Mouse (Mus musculus) midbrain, postnatal 0 days (tissue): ENCODE data around the gene Tasp1. TPM values are rescaled to one million over a fixed set of nuclear protein-coding genes. Genes with fewer than 3 reads are reported as not detected.

Source experiments
- ATAC-seq: fragments of 200-750 bp; cut with Nextera tagmentation; 2 replicates; pipeline ENCODE4 v1.8.0; 2017; ENCODE audit warnings: moderate number of reproducible peaks, mild to moderate bottlenecking, moderate TSS enrichment, moderate library complexity; ENCODE audit not compliant: low FRiP score
- DNase-seq: peaks from one replicate; pipeline ENCODE4 v3.0.0-alpha.2; 2015; ENCODE audit warnings: low spot score
- H3K27ac ChIP-seq: fragments of 300-500 bp; sonication (generic); 2 replicates; pipeline ENCODE4 v1.5.1; 2014; ENCODE audit warnings: low read depth, mild to moderate bottlenecking, low read length, mixed read lengths
- H3K27me3 ChIP-seq: fragments of 300-500 bp; sonication (generic); 2 replicates; pipeline ENCODE4 v1.6.1; 2014; ENCODE audit warnings: low read length, control low read depth, mixed read lengths; ENCODE audit not compliant: insufficient read depth
- H3K36me3 ChIP-seq: fragments of 300-500 bp; sonication (generic); 2 replicates; pipeline ENCODE4 v1.6.1; 2014; ENCODE audit warnings: low read length, control low read depth, mixed read lengths; ENCODE audit not compliant: insufficient read depth
- H3K4me1 ChIP-seq: fragments of 300-500 bp; sonication (generic); 2 replicates; pipeline ENCODE4 v1.6.1; 2014; ENCODE audit warnings: mild to moderate bottlenecking, control low read depth, antibody characterized with exemption, low read length, mixed read lengths; ENCODE audit not compliant: insufficient read depth
- H3K4me2 ChIP-seq: fragments of 300-500 bp; sonication (generic); 2 replicates; pipeline ENCODE4 v1.6.1; 2014; ENCODE audit warnings: low read depth, mild to moderate bottlenecking, low read length, mixed read lengths; ENCODE audit not compliant: poor library complexity, severe bottlenecking
- H3K4me3 ChIP-seq: fragments of 300-500 bp; sonication (generic); 2 replicates; pipeline ENCODE4 v1.5.1; 2014; ENCODE audit warnings: low read depth, mild to moderate bottlenecking, low read length, moderate library complexity
- H3K9ac ChIP-seq: fragments of 300-500 bp; sonication (generic); replicated peaks from 2 replicates; pipeline ENCODE4 v1.6.1; 2014; ENCODE audit warnings: mild to moderate bottlenecking, low read length, moderate library complexity, mixed read lengths; ENCODE audit not compliant: poor library complexity, severe bottlenecking
- H3K9me3 ChIP-seq: fragments of 300-500 bp; sonication (generic); 2 replicates; pipeline ENCODE4 v1.6.1; 2016; ENCODE audit warnings: low read length, control low read depth
- CTCF ChIP-seq: IDR thresholded peaks from 2 replicates; pipeline ENCODE4 v1.5.1; 2016; ENCODE audit warnings: antibody characterized with exemption, mild to moderate bottlenecking
- WGBS: fragments of 180-500 bp; shearing (Covaris S2); extraction: QIAGEN DNeasy Blood & Tissue Kit; methylation state at CpG from one replicate; pipeline ENCODE4 v1.1.7; 2014; 5-methylcytosine and 5-hydroxymethylcytosine counted together
- polyA plus RNA-seq: library from polyadenylated mRNA; unstranded; fragments of >200 nt; fragmentation: Nextera tagmentation; extraction: Ambion mirVana; gene quantifications from 2 replicates; pipeline ENCODE4 v1.2.1, GENCODE M21; 2015
- total RNA-seq: library from RNA; depleted of rRNA; stranded (reverse); fragments of >200 nt; gene quantifications from 2 replicates; pipeline ENCODE4 v1.2.3, GENCODE M21; 2014

Gene Tasp1
- total and polyA plus RNA-seq, 2 experiments from 2014 or later, result 15.2 to 23.1 TPM

- H3K27ac ChIP-seq, result peak overlapping the region; percentile 93; the same call in 1 of the 2 replicates
- no peak for ATAC-seq
Observed at GRCm38 (mm10) chr2:140065676-140066075, 929 bp downstream of the Tasp1 start.

GRCm38 (mm10) chr2:140061481-140061880 is 5.1 kb downstream of the Tasp1 start:
- Histone ChIP-seq H3K9ac (no peak overlapping the region), H3K4me1 (no peaks in the 10 kb centered on the region), H3K9me3 (no peaks in the 10 kb centered on the region), H3K27ac (no peak overlapping the region), H3K27me3 (no peaks in the 10 kb centered on the region), H3K4me3 (no peak overlapping the region), H3K4me2 (no peak overlapping the region), H3K36me3 (no peaks in the 10 kb centered on the region)
- 74% methylated on average over 3 of the region's 3 CpGs for WGBS
- no peak for ATAC-seq
- DNase-seq, result no peak
- no peak for TF ChIP-seq CTCF

More at GRCm38 (mm10) chr2:140065676-140066075, 929 bp downstream of the Tasp1 start:
- Histone ChIP-seq H3K4me3 (peak overlapping the region; percentile 92), H3K9ac (peak overlapping the region; percentile 85), H3K9me3 (no peaks in the 10 kb centered on the region), H3K4me1 (no peaks in the 10 kb centered on the region), H3K4me2 (peak overlapping the region; percentile 74), H3K36me3 (no peaks in the 10 kb centered on the region), H3K27me3 (no peaks in the 10 kb centered on the region)
- peak; percentile 4 for DNase-seq
- 84% methylated on average over 8 of the region's 8 CpGs for WGBS
- TF ChIP-seq CTCF, result peak; percentile 51

- no peak overlapping the region for H3K4me2 ChIP-seq
- no peak for ATAC-seq
- H3K9me3 ChIP-seq, result no peaks in the 10 kb centered on the region
- no peaks in the 10 kb centered on the region for H3K4me1 ChIP-seq
- H3K4me3 ChIP-seq, result no peak overlapping the region
- WGBS, result 93% methylated on average over 4 of the region's 4 CpGs
- no peaks in the 10 kb centered on the region for H3K36me3 ChIP-seq
- H3K27ac ChIP-seq, result no peak overlapping the region
- no peak overlapping the region for H3K9ac ChIP-seq
- no peak for DNase-seq
- no peaks in the 10 kb centered on the region for H3K27me3 ChIP-seq
- no peak for TF ChIP-seq CTCF
Observed at GRCm38 (mm10) chr2:140060092-140060867, 6.3 kb downstream of the Tasp1 start.

GRCm38 (mm10) chr2:140058125-140058524 is 8.5 kb downstream of the Tasp1 start:
- no peak for TF ChIP-seq CTCF
- Histone ChIP-seq H3K4me2 (no peak overlapping the region), H3K9ac (no peak overlapping the region), H3K9me3 (no peaks in the 10 kb centered on the region), H3K4me3 (no peak overlapping the region), H3K4me1 (no peaks in the 10 kb centered on the region), H3K36me3 (peaks cover 4% of the 10 kb centered on the region; the same call in 1 of the 2 replicates), H3K27ac (no peak overlapping the region), H3K27me3 (no peaks in the 10 kb centered on the region)
- ATAC-seq, result no peak
- 86% methylated on average over 6 of the region's 6 CpGs for WGBS
- no peak for DNase-seq

- Histone ChIP-seq H3K36me3 (peaks cover 41% of the 10 kb centered on the region), H3K4me1 (no peaks in the 10 kb centered on the region)
Observed at GRCm38 (mm10) chr2:140051607-140052126, 14.9 kb downstream of the Tasp1 start.

GRCm38 (mm10) chr2:140042522-140043131 is 24.0 kb downstream of the Tasp1 start:
- WGBS, result 100% methylated on average over 2 of the region's 2 CpGs
- DNase-seq (no peak), ATAC-seq (no peak)
- no peaks in the 10 kb centered on the region for H3K9me3 ChIP-seq
- no peak overlapping the region for H3K4me3 ChIP-seq
- H3K4me2 ChIP-seq, result no peak overlapping the region
- peaks cover 6% of the 10 kb centered on the region; the same call in 1 of the 2 replicates for H3K36me3 ChIP-seq
- H3K27ac ChIP-seq, result no peak overlapping the region
- no peaks in the 10 kb centered on the region for H3K4me1 ChIP-seq
- no peak overlapping the region for H3K9ac ChIP-seq
- TF ChIP-seq CTCF, result no peak
- no peaks in the 10 kb centered on the region for H3K27me3 ChIP-seq

More at GRCm38 (mm10) chr2:140051607-140052126, 14.9 kb downstream of the Tasp1 start:
- Histone ChIP-seq H3K27me3 (no peaks in the 10 kb centered on the region), H3K9ac (no peak overlapping the region), H3K4me2 (no peak overlapping the region), H3K9me3 (no peaks in the 10 kb centered on the region), H3K4me3 (no peak overlapping the region), H3K27ac (no peak overlapping the region)
- 95% methylated on average over 2 of the region's 2 CpGs for WGBS
- TF ChIP-seq CTCF, result no peak
- no peak for DNase-seq
- no peak for ATAC-seq
